Mouse (Mus musculus): ENCODE data around the gene Agbl3. TPM values are rescaled to one million over a fixed set of nuclear protein-coding genes. Genes with fewer than 3 reads are reported as not detected.

The Agbl3 gene
- polyA plus RNA-seq, 1 experiment = 15.9 TPM

GRCm38 (mm10) chr6:34895569-34895968, 115.3 kb downstream of the Agbl3 start:
- Histone ChIP-seq H3K27ac (ENCODE audit: insufficient read depth, low read length) (0 out of 2 replicates have a peak overlapping the region, but pooled peaks have one; percentile 10), H3K4me3 (replicated peaks; ENCODE audit: insufficient read depth, low read depth, low read length) (no peak overlapping the region), H3K4me1 (ENCODE audit: control insufficient read depth, insufficient read depth, low read length) (peaks cover 8% of the 10 kb centered on the region), H3K27me3 (ENCODE audit: control insufficient read depth, insufficient read depth, low read length) (no peaks in the 10 kb centered on the region)
- TF ChIP-seq CTCF (IDR thresholded peaks at IDR 0.05; ENCODE audit: borderline replicate concordance, insufficient read depth, low read depth, low read length) (no peak), POLR2A (IDR thresholded peaks at IDR 0.05; ENCODE audit: borderline replicate concordance, insufficient read depth, low read length) (no peak)
- 46% methylated on average over 7 of the region's 7 CpGs for WGBS
- peak; percentile 37 to 52 for DNase-seq

- 59% methylated on average over 16 of the region's 16 CpGs for WGBS
- peaks cover 13% of the 10 kb centered on the region for H3K4me1 ChIP-seq (ENCODE audit: control insufficient read depth, insufficient read depth, low read length)
- TF ChIP-seq CTCF (IDR thresholded peaks at IDR 0.05; ENCODE audit: borderline replicate concordance, insufficient read depth, low read depth, low read length) (no peak), POLR2A (IDR thresholded peaks at IDR 0.05; ENCODE audit: borderline replicate concordance, insufficient read depth, low read length) (no peak)
Observed at GRCm38 (mm10) chr6:34896168-34896780, 116.0 kb downstream of the Agbl3 start.

GRCm38 (mm10) chr6:34899127-34899526, 118.9 kb downstream of the Agbl3 start:
- no peak for DNase-seq
- no peak for TF ChIP-seq CTCF (IDR thresholded peaks at IDR 0.05; ENCODE audit: borderline replicate concordance, insufficient read depth, low read depth, low read length)
- no peak overlapping the region for H3K4me3 ChIP-seq (replicated peaks; ENCODE audit: insufficient read depth, low read depth, low read length)
- 92% methylated on average over 2 of the region's 2 CpGs for WGBS
- H3K27ac ChIP-seq (ENCODE audit: insufficient read depth, low read length) = no peak overlapping the region
- peaks cover 14% of the 10 kb centered on the region for H3K4me1 ChIP-seq (ENCODE audit: control insufficient read depth, insufficient read depth, low read length)
- no peaks in the 10 kb centered on the region for H3K27me3 ChIP-seq (ENCODE audit: control insufficient read depth, insufficient read depth, low read length)

More at GRCm38 (mm10) chr6:34896168-34896780, 116.0 kb downstream of the Agbl3 start:
- peak in 1 of 2 experiments; percentile 26 for DNase-seq
- Histone ChIP-seq H3K27ac (ENCODE audit: insufficient read depth, low read length) (peak overlapping the region; percentile 10; the same call in 1 of the 2 replicates), H3K4me3 (replicated peaks; ENCODE audit: insufficient read depth, low read depth, low read length) (no peak overlapping the region), H3K27me3 (ENCODE audit: control insufficient read depth, insufficient read depth, low read length) (no peaks in the 10 kb centered on the region)

GRCm38 (mm10) chr6:34900990-34901389, 120.8 kb downstream of the Agbl3 start:
- TF ChIP-seq CTCF (IDR thresholded peaks at IDR 0.05; ENCODE audit: borderline replicate concordance, insufficient read depth, low read depth, low read length) (no peak), POLR2A (IDR thresholded peaks at IDR 0.05; ENCODE audit: borderline replicate concordance, insufficient read depth, low read length) (no peak)
- 0 out of 2 replicates have a peak overlapping the region, but pooled peaks have one; percentile 15 for H3K27ac ChIP-seq (ENCODE audit: insufficient read depth, low read length)
- H3K4me1 ChIP-seq (ENCODE audit: control insufficient read depth, insufficient read depth, low read length) = peaks cover 10% of the 10 kb centered on the region
- DNase-seq = peak; percentile 61 to 70
- 34% methylated on average over 2 of the region's 2 CpGs for WGBS
- no peak overlapping the region for H3K4me3 ChIP-seq (replicated peaks; ENCODE audit: insufficient read depth, low read depth, low read length)
- H3K27me3 ChIP-seq (ENCODE audit: control insufficient read depth, insufficient read depth, low read length) = no peaks in the 10 kb centered on the region

GRCm38 (mm10) chr6:34901911-34902444, 121.7 kb downstream of the Agbl3 start:
- Histone ChIP-seq H3K4me1 (ENCODE audit: control insufficient read depth, insufficient read depth, low read length) (peaks cover 7% of the 10 kb centered on the region), H3K4me3 (replicated peaks; ENCODE audit: insufficient read depth, low read depth, low read length) (no peak overlapping the region), H3K27me3 (ENCODE audit: control insufficient read depth, insufficient read depth, low read length) (no peaks in the 10 kb centered on the region), H3K27ac (ENCODE audit: insufficient read depth, low read length) (no peak overlapping the region)
- TF ChIP-seq POLR2A (IDR thresholded peaks at IDR 0.05; ENCODE audit: borderline replicate concordance, insufficient read depth, low read length) (no peak), CTCF (IDR thresholded peaks at IDR 0.05; ENCODE audit: borderline replicate concordance, insufficient read depth, low read depth, low read length) (no peak)
- WGBS = 84% methylated on average over 9 of the region's 9 CpGs
- DNase-seq = no peak

- DNase-seq = no peak
- H3K4me3 ChIP-seq (replicated peaks; ENCODE audit: insufficient read depth, low read depth, low read length) = no peak overlapping the region
- H3K27ac ChIP-seq (ENCODE audit: insufficient read depth, low read length) = no peak overlapping the region
- peaks cover 7% of the 10 kb centered on the region for H3K4me1 ChIP-seq (ENCODE audit: control insufficient read depth, insufficient read depth, low read length)
- H3K27me3 ChIP-seq (ENCODE audit: control insufficient read depth, insufficient read depth, low read length) = no peaks in the 10 kb centered on the region
- 94% methylated on average over 7 of the region's 7 CpGs for WGBS
- TF ChIP-seq CTCF (IDR thresholded peaks at IDR 0.05; ENCODE audit: borderline replicate concordance, insufficient read depth, low read depth, low read length) = no peak
- no peak for TF ChIP-seq POLR2A (IDR thresholded peaks at IDR 0.05; ENCODE audit: borderline replicate concordance, insufficient read depth, low read length)
Observed at GRCm38 (mm10) chr6:34902578-34902977, 122.3 kb downstream of the Agbl3 start.

GRCm38 (mm10) chr6:34903441-34903840, 123.2 kb downstream of the Agbl3 start:
- peaks cover 7% of the 10 kb centered on the region for H3K4me1 ChIP-seq (ENCODE audit: control insufficient read depth, insufficient read depth, low read length)
- H3K27me3 ChIP-seq (ENCODE audit: control insufficient read depth, insufficient read depth, low read length) = no peaks in the 10 kb centered on the region
- DNase-seq = no peak
- H3K27ac ChIP-seq (ENCODE audit: insufficient read depth, low read length) = no peak overlapping the region
- H3K4me3 ChIP-seq (replicated peaks; ENCODE audit: insufficient read depth, low read depth, low read length) = no peak overlapping the region
- WGBS = 92% methylated on average over 5 of the region's 5 CpGs
- TF ChIP-seq POLR2A (IDR thresholded peaks at IDR 0.05; ENCODE audit: borderline replicate concordance, insufficient read depth, low read length) (no peak), CTCF (IDR thresholded peaks at IDR 0.05; ENCODE audit: borderline replicate concordance, insufficient read depth, low read depth, low read length) (no peak)

GRCm38 (mm10) chr6:34903851-34904250, 123.6 kb downstream of the Agbl3 start:
- no peak for TF ChIP-seq CTCF (IDR thresholded peaks at IDR 0.05; ENCODE audit: borderline replicate concordance, insufficient read depth, low read depth, low read length)
- Histone ChIP-seq H3K4me1 (ENCODE audit: control insufficient read depth, insufficient read depth, low read length) (peaks cover 7% of the 10 kb centered on the region), H3K27me3 (ENCODE audit: control insufficient read depth, insufficient read depth, low read length) (no peaks in the 10 kb centered on the region), H3K27ac (ENCODE audit: insufficient read depth, low read length) (no peak overlapping the region), H3K4me3 (replicated peaks; ENCODE audit: insufficient read depth, low read depth, low read length) (no peak overlapping the region)
- no peak for DNase-seq
- WGBS = 87% methylated on average over 10 of the region's 10 CpGs

Data from cerebellum, adult 2 months (tissue).